Mouse (Mus musculus) urinary bladder, adult 2 months (tissue): ENCODE data around the gene Xpnpep2. TPM values are rescaled to one million over a fixed set of nuclear protein-coding genes. Genes with fewer than 3 reads are reported as not detected.

Experiments used
- DNase-seq: peaks from one replicate; pipeline ENCODE4 v3.0.0; 2022; ENCODE audit warnings: low spot score
- polyA plus RNA-seq: library from polyadenylated mRNA; depleted of rRNA; stranded (reverse); fragments of >200 nt; gene quantifications from 2 replicates; pipeline ENCODE4 v1.2.3, GENCODE M21; 2012; rRNA removed

Xpnpep2 gene
- polyA plus RNA-seq: 2.1 and 3.0 TPM in 2 replicates

- DNase-seq: no peak
Measured at GRCm38 (mm10) chrX:48108394-48109315, at the start of gene Xpnpep2. Gene Xpnpep2, plus strand, starts transcription at chrX:48108725.

GRCm38 (mm10) chrX:48062481-48062880 is 46.0 kb upstream of the Xpnpep2 start:
- no peak for DNase-seq

- no peak for DNase-seq
Measured at GRCm38 (mm10) chrX:48064166-48064853, 44.2 kb upstream of the Xpnpep2 start.

GRCm38 (mm10) chrX:48066891-48067290 is 41.6 kb upstream of the Xpnpep2 start:
- DNase-seq: no peak

- DNase-seq: no peak
Measured at GRCm38 (mm10) chrX:48071961-48072360, 36.6 kb upstream of the Xpnpep2 start.

GRCm38 (mm10) chrX:48072401-48072800 is 36.1 kb upstream of the Xpnpep2 start:
- no peak for DNase-seq

- DNase-seq: no peak
Measured at GRCm38 (mm10) chrX:48074691-48075090, 33.8 kb upstream of the Xpnpep2 start.

- DNase-seq: no peak
Measured at GRCm38 (mm10) chrX:48076806-48077425, 31.6 kb upstream of the Xpnpep2 start.

- DNase-seq: no peak
Measured at GRCm38 (mm10) chrX:48082364-48082763, 26.2 kb upstream of the Xpnpep2 start.

- DNase-seq: no peak
Measured at GRCm38 (mm10) chrX:48092129-48092528, 16.4 kb upstream of the Xpnpep2 start.

- no peak for DNase-seq
Measured at GRCm38 (mm10) chrX:48093555-48093954, 15.0 kb upstream of the Xpnpep2 start.

- DNase-seq: no peak
Measured at GRCm38 (mm10) chrX:48094658-48095057, 13.9 kb upstream of the Xpnpep2 start.

- no peak for DNase-seq
Measured at GRCm38 (mm10) chrX:48096580-48096979, 11.9 kb upstream of the Xpnpep2 start.

GRCm38 (mm10) chrX:48098470-48099129 is 9.9 kb upstream of the Xpnpep2 start:
- DNase-seq: no peak

GRCm38 (mm10) chrX:48099871-48100270 is 8.7 kb upstream of the Xpnpep2 start:
- DNase-seq: no peak

GRCm38 (mm10) chrX:48103256-48103655 is 5.3 kb upstream of the Xpnpep2 start:
- DNase-seq: no peak

GRCm38 (mm10) chrX:48104736-48105441 is 3.6 kb upstream of the Xpnpep2 start:
- no peak for DNase-seq

- no peak for DNase-seq
Measured at GRCm38 (mm10) chrX:48106226-48106625, 2.3 kb upstream of the Xpnpep2 start.

GRCm38 (mm10) chrX:48109316-48109655 is 761 bp downstream of the Xpnpep2 start:
- no peak for DNase-seq

GRCm38 (mm10) chrX:48119294-48119693 is 10.8 kb downstream of the Xpnpep2 start:
- no peak for DNase-seq
